Mouse (Mus musculus): ENCODE data around the gene Trappc2. TPM values are rescaled to one million over a fixed set of nuclear protein-coding genes. Genes with fewer than 3 reads are reported as not detected.

The Trappc2 gene
- 10 to 100 TPM; 14.9 to 16.0 TPM for total RNA-seq (2021)
- long read RNA-seq, experiment 1, transcript Trappc2-203 (5 exons, 1,613 nt), result major isoform, 10 of 10 reads
- long read RNA-seq, experiment 1, partial matches to known transcripts, result 0 of 10 reads
- long read RNA-seq, experiment 1, other reads (novel, unspliced or antisense), result 0 of 10 reads
- long read RNA-seq, experiment 2, transcript Trappc2-203 (5 exons, 1,613 nt), result major isoform, 15 of 21 reads
- long read RNA-seq, experiment 2, partial matches to known transcripts, result 0 of 21 reads
- long read RNA-seq, experiment 2, other reads (novel, unspliced or antisense), result 5 of 21 reads

- no peak for DNase-seq (ENCODE audit: low spot score in 2 of 2)
These were observed at the start of gene Trappc2 for GRCm38 (mm10) chrX:166440036-166440615. Gene Trappc2, plus strand, starts transcription at chrX:166440574.

GRCm38 (mm10) chrX:166393753-166394152 is 46.6 kb upstream of the Trappc2 start:
- no peak for DNase-seq (ENCODE audit: low spot score in 2 of 2)

GRCm38 (mm10) chrX:166407865-166408264 is 32.5 kb upstream of the Trappc2 start:
- DNase-seq (ENCODE audit: low spot score in 2 of 2), result no peak

GRCm38 (mm10) chrX:166416196-166416595 is 24.2 kb upstream of the Trappc2 start:
- no peak for DNase-seq (ENCODE audit: low spot score in 2 of 2)

GRCm38 (mm10) chrX:166434812-166435211 is 5.6 kb upstream of the Trappc2 start:
- DNase-seq (ENCODE audit: low spot score in 2 of 2), result no peak

- DNase-seq (ENCODE audit: low spot score in 2 of 2), result peak; percentile 43 to 62
These were observed 266 bp downstream of the Trappc2 start, which contains the start of gene Ofd1 for GRCm38 (mm10) chrX:166440616-166441063. Gene Ofd1, minus strand, starts transcription at chrX:166440704.

GRCm38 (mm10) chrX:166444552-166444951 is 4.2 kb downstream of the Trappc2 start:
- DNase-seq (ENCODE audit: low spot score in 2 of 2), result no peak

GRCm38 (mm10) chrX:166453532-166453931 is 13.2 kb downstream of the Trappc2 start:
- no peak for DNase-seq (ENCODE audit: low spot score in 2 of 2)

- DNase-seq (ENCODE audit: low spot score in 2 of 2), result no peak
These were observed 14.0 kb downstream of the Trappc2 start for GRCm38 (mm10) chrX:166454331-166454730.

GRCm38 (mm10) chrX:166455525-166455924 is 15.2 kb downstream of the Trappc2 start:
- DNase-seq (ENCODE audit: low spot score in 2 of 2), result no peak

- no peak for DNase-seq (ENCODE audit: low spot score in 2 of 2)
These were observed 27.9 kb downstream of the Trappc2 start for GRCm38 (mm10) chrX:166468321-166468720.

- DNase-seq (ENCODE audit: low spot score in 2 of 2), result no peak
These were observed 32.2 kb downstream of the Trappc2 start for GRCm38 (mm10) chrX:166472612-166473011.

GRCm38 (mm10) chrX:166477393-166477792 is 37.0 kb downstream of the Trappc2 start:
- no peak for DNase-seq (ENCODE audit: low spot score in 2 of 2)

- peak in 1 of 2 experiments; percentile 2 for DNase-seq (ENCODE audit: low spot score in 2 of 2)
These were observed 38.4 kb downstream of the Trappc2 start for GRCm38 (mm10) chrX:166478631-166479364.

- peak; percentile 71 to 76 for DNase-seq (ENCODE audit: low spot score in 2 of 2)
These were observed 39.1 kb downstream of the Trappc2 start, which contains the start of gene Rab9 for GRCm38 (mm10) chrX:166479365-166479983. Gene Rab9, minus strand, starts transcription at chrX:166479867.

GRCm38 (mm10) chrX:166495052-166495451 is 54.7 kb downstream of the Trappc2 start:
- no peak for DNase-seq (ENCODE audit: low spot score in 2 of 2)

- DNase-seq (ENCODE audit: low spot score in 2 of 2), result no peak
These were observed 57.4 kb downstream of the Trappc2 start for GRCm38 (mm10) chrX:166497771-166498170.

- DNase-seq (ENCODE audit: low spot score in 2 of 2), result no peak
These were observed 59.3 kb downstream of the Trappc2 start for GRCm38 (mm10) chrX:166499496-166500190.

Data from adrenal gland, postnatal 4 days (tissue).